Mouse (Mus musculus): Measurements from ENCODE around the gene Wdfy1.

Wdfy1 gene

DNA sequence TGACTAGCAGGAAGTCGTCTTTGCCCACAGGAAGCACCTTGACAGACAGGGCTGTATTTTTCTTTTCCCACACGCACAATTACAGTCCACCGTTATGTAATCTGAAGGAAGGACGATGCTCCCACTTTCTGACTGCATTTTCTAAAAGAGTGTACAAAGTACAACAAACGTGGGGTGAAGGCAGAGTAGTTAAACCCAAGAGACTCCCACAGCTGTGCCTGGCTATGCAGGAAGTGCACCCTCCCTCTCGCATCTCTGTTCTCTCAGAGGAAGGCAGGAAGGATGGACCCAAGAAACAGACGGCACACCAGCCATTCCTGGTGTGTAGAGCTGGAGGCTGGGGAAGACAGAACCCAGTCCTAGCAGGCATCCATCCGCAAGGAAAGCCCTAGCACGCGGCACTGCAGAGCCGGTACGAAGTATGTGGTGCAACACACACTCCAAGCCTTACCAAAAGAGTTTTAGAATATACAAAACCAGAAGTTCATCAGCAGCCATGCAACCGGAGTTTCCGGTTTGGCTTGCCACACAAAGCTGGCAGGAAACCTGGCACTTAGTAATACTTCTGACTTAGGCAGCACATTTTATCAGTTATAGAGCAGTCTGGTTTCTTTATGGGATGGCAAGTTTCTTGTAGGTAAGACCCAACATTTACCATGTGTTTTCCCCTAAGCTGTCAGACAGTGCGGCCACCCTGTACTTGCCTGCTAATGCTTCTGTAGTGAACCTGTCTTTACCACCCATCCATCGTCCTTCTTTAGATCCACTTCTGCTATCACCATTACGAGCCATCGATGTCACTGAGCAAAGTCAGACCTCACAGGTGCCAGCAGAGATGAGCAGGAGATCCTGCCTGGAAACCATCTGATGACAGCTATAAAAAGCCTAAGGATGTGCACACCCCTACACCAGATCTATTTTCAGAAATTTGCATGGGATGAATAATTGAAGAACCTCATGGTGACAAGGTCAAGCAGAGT, 64.5 kb downstream of the Wdfy1 start:
- 34% methylated on average over 18 of the region's 18 CpGs for WGBS

DNA sequence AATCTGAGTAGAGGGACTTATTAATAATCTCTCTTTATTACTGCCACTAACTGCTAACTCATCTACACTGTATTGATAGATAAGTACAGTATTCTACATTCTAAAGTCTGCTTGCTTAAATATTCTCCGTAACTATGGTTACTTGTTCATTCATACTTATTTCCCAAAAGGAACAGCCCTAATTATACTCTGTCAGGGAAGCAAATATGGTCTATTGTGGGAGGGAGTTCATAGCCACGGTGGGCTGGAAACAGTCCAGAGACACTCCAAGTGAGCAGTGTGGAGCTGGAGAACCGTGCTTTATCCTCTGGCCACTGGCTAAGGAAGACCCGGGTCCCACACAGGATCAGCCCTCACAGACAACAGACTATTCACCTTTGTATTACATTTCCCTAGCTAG, 65.3 kb downstream of the Wdfy1 start:
- 17% methylated on average over 4 of the region's 4 CpGs for WGBS

DNA sequence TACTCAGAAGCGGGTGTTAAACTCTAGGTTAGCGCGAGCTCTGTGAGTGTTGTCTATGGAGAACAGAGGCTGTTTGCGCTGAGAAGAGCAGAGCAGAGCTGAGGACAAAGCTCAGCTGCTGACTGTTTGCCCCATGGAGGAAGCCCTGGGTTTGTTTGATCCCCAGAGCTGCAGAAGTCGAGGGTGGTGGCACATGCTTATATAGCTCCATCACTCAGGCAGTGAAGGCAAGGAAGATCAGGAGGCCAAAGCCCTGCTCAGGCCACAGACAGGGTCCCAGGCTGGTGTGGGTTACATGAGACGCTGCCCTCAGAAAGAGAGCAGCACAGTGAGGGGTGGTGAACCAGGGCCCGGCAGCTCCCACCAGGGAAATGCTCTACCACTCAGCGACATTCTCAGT, 65.7 kb downstream of the Wdfy1 start:
- 70% methylated on average over 8 of the region's 8 CpGs for WGBS

DNA sequence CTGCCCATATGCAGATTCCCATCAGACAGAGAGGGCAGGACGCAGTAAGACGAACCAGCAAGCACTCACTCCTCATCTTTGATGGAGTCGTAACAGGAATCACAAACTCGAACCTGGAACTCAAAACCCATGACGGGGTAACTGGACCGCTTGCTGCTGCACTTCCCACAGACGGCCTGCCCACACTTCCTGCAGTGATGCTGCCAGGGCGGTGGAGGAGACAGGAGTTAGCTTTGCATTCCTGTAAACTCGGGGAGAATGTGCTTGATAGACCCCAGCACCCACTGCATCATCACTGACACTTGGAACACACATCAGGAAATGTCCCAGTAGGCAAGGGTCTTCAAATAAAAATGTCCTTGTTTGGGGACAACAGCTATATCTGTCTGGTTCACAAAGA, 68.6 kb downstream of the Wdfy1 start:
- 67% methylated on average over 9 of the region's 9 CpGs for WGBS

DNA sequence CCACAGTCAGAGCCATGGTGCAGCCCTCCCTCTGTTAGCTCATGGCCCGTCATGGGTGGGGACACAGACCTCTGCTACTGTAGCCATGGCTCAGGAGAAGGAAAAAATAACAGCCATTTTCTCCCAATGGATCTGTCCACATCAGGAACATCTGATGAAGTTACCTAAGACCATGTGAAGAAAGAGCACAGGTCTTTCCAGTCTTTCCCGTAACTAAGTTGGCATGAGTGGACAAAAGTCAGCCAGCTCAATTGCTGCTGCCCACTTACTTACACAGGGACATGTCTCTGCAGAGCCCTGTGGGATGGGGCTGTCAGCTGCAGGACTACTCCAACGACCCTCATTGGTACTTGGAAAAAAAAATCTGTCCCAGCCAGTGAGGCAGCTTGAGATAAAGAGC, 69.2 kb downstream of the Wdfy1 start:
- 84% methylated on average over 3 of the region's 3 CpGs for WGBS

DNA sequence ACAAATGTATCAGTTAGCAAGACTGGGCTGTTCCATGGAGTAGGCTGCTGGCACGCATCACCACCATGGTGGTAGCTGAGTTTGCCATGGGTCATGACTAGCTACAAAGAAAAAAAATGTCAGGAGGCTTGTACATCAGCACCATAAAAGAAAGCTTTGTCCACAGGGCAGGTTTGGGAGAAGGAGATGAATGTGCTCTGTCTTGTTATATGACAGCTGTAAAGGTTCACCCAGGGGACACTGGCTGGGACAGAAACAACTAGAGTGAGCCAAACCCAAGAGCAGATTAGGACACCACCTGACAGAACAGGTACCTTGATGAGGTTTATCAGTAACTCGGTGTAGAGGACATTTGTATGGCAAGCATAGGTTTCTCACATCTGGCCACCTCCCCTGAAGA, 71.3 kb downstream of the Wdfy1 start:
- WGBS, result 94% methylated on average over 2 of the region's 2 CpGs

DNA sequence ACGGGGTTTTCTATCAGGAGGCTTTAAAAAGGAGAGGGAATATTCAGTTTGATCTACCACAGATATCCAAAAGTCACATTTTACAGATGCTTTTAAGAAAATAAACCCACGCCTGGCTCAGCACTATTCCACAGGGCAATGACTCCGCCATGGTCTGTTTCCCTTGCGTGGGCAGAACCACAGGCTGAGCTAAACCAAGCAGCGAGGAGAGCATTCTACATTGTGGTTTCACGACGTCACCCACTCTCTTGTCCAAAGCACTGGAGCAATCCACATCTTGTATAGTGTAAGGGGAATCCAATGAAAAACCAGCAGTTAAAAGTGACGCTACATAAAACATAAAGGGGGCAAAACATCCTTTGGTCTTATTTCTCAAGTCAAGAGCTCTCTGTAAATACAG, 72.4 kb downstream of the Wdfy1 start:
- WGBS, result 75% methylated on average over 8 of the region's 8 CpGs

DNA sequence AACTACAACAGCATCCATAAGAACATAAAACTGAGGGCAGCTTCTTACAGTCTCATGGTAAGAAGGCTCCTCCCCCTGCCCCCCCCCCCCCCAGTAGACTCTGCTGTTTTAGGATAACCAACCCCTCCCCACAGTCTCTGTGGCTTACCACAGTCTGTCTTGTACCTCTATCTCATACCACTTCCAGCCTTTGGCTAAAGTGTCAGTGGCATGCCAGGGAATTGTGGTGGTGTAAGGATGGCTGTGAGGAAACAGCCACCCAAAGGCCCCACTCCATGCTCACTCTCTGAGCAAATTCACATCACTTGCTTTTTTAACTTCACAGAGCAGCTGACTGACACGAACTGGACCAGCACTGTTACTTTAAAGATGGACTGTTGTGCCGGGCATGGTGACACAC, 77.4 kb downstream of the Wdfy1 start:
- WGBS, result 86% methylated on average over 2 of the region's 2 CpGs

DNA sequence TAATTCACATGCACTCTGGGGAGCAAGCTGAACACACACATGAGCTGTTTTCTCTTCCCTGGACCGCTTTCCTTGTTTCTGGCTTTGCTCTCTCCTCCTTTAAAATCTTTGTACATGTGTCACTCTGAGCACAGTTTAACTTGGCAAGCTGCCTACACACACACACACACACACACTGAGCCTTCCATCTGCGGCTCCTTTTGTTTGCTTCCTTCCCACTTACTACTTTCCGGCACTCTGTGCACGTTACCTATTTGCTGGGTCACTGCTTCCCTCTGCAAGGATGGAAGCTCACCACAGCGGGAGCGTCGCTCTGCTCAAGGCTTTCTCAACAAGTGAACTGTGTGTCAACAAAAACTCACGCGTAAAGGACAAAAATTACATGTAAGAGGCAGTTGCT, 78.6 kb downstream of the Wdfy1 start:
- WGBS, result 13% methylated on average over 9 of the region's 9 CpGs

DNA sequence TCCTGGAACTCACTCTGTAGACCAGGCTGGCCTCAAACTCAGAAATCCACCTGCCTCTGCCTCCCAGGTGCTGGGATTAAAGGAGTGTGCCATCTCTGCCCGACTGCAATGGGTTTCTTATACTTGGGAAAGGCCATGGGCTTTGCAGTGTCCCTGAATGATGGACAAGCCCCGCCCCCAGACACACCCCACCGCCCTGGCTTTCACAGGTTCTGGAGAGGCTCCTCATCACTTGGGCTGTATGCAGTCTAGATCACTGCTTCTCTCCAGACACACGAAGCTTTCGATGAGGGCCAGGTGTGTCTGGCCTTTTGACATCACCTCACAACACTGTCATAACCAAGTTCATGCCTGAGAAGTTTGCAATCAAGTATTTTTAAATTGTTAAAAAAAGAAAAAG, 79.0 kb downstream of the Wdfy1 start:
- WGBS, result 49% methylated on average over 5 of the region's 5 CpGs

DNA sequence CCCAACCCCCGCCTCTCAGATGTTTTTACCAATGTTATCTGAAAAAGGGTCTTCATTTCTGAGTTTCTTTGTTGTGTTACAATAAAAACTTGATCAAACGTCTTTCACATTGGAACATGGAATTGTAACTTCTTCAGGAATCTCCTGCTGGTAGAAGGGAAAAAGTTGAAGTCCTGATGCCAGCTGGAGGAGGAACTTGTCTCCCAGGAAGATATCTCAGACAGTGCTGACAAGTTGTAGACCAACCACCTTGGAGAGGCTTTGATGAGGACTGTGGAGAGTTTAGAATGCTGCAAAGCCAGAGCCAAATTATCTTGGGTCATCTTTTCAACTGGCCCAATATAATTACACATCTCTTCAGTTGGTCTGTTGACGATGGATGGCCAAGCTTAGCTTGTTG, 83.5 kb downstream of the Wdfy1 start:
- 80% methylated on average over 3 of the region's 3 CpGs for WGBS

DNA sequence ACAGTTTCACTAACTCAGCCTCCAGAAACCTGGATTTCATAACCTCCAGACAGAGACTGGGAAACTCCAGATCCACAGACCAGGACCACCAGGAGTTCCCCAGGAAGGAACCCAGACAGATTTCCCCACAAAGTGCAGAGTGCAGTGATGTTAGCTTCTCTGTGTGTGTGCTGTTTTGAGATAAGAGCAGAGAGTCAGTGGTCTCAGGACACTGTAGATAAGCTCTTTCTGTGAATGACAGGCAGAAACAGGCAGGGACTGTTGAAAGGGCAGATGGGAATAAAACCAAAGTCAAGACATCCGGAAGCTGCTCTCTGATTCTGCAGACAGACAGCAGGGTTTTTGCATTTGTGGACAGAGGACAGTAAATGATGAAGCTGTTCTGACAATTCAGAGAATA, 88.7 kb downstream of the Wdfy1 start:
- WGBS, result 68% methylated on average over 1 of the region's 1 CpGs

DNA sequence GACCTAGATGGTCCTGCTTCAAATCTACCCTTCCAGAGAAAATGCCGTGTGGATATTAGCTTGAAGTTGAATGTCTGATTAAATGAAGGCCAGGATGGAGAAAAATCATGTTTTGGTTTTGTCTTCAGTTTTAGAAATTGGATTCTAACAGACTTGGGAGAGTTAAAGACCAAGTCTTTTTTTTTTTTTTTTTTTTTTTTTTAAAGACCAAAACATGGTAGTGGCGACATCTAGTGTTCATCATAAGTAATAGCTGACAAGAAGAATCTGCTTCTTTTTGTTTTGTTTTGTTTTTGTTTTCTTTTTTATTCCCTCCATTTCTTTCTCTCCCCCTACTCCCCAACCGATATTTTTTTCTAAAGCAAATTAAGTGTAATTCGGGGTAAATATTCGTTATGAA, 93.0 kb downstream of the Wdfy1 start:
- 12% methylated on average over 5 of the region's 5 CpGs for WGBS

DNA sequence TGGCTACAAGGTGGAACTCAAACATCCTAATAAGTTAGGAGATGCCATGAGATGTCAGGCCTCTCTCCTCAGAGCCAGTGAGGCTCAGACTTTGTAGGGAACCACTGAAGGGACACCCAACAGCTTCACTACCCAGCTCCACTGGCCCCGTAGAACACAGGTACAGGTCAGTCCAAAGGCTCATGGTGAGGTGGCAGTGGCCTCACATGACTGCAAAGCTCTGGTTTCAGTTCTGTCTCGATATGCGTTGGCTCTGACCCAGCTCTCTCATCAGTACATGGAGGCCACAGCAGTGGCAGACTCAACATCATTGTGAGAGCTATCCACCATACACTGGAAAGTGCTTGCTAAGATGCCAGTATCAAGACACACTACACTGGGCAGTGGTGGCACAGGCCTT, 95.2 kb downstream of the Wdfy1 start:
- WGBS, result 90% methylated on average over 3 of the region's 3 CpGs

DNA sequence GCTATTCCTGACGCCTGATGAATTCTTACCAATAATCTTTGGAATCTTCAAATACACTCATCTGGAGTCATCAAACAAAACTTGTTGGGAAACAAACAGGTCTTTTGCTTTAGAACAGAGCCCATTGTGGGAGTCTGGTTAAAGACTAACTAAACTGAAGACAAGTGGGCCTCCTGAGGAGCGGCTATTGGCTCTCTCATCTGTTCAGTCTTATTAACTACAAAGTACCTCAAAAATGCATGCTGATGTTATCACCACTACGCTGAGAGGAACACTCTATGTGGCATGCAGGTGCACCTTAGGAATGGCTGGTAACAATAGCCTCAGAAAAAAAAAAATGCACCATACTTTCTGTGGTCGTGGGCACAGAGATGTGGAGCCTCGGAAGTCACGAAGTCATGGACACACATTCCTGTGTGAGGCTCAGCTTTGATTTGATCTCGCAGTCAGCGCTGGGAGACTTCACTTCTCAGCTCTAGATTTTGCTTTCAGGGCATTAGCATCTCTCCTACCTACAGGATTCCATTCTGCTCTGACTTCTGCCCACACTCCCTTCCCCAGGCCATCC, 97.7 kb downstream of the Wdfy1 start:
- 88% methylated on average over 8 of the region's 8 CpGs for WGBS

DNA sequence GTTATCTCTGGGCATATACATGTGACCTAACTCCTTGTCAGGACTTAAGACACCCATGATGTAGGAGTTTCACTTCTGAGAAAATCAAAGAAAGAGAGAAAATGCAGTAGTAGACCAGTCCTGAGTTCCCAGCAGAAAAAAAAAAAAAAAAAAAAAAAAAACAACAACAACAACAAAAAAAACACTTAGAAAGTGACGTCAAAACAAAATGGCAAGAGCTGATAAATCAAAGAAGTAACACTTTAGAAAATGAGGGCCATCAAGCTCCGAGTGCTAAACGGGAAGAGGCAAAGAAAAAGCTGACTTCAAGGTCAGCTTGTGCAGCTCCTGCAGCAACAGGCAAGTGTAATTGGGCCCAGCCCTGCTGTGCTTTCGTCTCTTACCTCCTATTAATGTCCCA, 100.2 kb downstream of the Wdfy1 start:
- WGBS, result 81% methylated on average over 4 of the region's 4 CpGs

DNA sequence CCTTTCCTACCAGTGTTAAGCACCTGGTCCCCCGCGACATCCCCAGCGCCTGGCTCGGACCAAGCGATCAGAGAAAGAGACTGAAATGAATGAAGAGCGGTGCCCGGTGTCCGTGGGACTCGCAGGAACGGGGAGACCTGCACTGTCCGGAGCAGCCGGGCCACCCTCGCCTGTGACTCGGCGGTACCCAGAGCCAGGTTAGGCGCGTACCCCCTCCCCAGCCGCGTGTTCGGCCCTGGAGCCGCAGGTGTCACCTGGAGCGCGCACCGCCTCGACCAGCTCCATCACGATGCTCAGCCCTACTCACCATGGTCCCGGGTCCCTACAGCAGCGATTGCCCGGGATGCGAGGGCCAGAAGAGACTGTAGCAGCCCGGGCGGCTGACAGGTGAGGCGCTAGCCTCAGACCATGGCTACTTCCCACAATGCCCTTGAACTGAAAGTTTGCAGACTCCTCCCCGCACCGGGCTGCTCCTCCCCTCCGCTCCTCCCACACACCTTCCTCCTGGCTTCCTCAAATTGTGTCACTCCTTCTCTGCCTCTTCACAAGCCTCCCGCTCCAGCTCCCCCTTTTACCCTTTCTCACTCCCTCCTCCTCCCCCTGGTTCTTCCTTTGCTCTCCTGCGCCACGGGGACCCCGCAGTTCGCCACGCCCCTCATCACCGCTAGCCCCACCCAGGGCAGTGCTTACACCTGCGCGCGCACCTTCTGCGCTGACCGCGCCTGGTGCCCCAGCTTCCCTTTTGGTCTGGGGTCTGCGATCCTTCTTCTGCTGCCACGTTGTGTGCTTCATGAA, 104.2 kb downstream of the Wdfy1 start, which contains the start of gene Ap1s3:
Gene Ap1s3, minus strand, starts transcription at position 430 of the 795 bp plus-strand sequence.
- WGBS, result under 1% methylated on average over 51 of the region's 51 CpGs

DNA sequence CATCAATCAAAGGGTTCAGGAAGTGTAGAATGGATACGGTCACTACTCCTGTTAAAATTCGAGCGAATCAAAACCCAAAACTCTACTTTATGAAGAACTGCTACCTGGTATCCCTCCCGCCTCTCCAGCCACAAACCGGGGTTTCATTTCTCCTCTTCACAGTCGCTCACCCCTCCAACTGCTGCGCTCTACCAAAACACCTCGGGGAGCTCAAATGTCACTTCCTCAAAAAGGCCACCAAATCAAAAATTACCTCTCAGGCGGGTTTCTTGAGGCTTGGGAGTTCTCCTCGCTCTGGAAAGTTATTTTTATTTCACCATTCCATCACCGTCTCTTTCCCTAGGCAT, 104.8 kb downstream of the Wdfy1 start:
- WGBS, result 2% methylated on average over 11 of the region's 11 CpGs

DNA sequence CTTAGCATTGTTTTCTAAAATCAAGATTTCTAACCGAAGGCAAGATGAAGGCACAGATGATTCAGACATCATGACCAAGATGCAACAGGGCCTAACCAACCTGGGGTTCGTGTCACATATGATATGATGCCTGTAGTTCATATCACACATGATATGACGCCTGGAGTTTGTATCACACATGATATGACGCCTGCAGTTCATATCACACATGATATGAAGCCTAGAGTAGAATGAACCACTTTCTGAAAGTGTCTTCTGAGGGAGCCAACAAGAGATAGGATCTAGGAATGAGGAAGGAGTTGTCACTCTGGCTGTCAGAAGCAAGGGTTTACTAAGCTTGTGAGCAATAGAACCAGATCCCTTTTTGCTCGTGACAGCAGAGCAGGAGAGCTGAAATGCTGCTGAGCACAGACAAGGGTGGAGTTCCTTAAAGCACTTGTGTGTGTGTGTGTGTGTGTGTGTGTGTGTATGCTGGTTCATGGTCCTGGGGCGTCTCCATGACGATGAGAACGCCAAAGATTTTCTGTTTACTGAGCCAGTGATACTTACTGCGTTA, 106.4 kb downstream of the Wdfy1 start:
- 86% methylated on average over 9 of the region's 9 CpGs for WGBS

DNA sequence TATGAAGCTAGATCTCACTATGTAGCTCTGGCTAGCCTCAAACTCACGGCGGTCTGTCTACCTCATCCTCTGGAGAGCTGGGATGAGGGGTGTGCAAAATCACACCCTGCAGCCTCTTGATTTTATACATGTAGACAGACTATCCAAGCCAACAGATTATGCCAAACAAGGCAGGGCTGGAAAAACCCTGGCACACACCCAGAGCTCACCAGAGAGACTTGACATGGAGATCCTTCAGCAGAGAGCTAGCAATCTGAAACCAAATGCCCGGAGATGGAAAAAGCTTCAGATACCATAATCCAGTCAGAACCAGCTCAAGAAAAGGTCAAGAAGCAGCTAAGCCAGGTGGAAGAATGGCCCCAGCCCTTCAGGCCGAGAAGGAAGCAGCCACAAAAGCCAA, 111.0 kb downstream of the Wdfy1 start:
- WGBS, result 94% methylated on average over 4 of the region's 4 CpGs

DNA sequence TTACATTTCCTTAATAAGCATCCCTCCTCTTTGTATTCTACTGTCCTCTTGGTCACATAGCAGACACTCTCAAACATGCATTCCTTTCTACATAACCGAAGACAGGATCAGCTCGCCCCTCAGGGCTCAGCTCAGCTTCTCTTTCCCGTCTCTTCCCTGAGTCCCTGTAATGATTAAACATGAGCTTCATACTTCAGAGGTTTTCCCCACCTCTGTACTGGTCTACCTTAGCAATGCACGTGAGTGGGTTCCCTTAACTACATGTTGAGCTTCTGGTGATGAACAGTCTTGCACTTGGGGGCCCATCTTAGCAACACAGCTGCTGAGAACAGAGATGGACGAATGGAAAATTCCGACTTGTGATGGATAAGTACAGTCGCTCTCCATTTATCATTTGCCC, 116.3 kb downstream of the Wdfy1 start:
- WGBS, result 87% methylated on average over 7 of the region's 7 CpGs

DNA sequence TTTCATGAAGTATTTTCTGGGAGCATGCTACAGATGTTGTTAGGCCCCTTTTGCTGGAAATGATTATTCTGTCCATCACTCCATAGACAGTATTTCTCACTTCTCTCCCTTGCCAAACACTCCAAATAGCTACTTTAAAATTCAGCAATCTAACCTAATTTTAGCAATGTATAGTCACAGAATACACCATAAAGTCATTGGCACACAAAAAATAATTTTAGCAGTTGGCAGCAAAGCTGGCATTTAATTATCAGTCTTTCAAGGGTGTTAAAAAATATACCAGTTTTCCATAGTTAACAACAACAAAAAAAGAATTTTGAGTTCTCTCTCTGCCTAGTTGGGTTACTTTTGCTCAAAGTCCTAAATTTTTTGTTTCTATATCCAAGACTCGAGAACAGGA, 118.5 kb downstream of the Wdfy1 start:
- 50% methylated on average over 1 of the region's 1 CpGs for WGBS

Measured in cerebral cortex, adult 2 months (tissue).